Mouse (Mus musculus) liver, adult 2 months (tissue): ENCODE results near the gene Calhm4.

Experiments
- CTCF ChIP-seq: fragments of 200-500 bp; IDR thresholded peaks from 2 replicates; pipeline ENCODE4 v1.5.1; 2011; ENCODE audit warnings: low read depth, low read length, control low read depth
- POLR2A ChIP-seq: fragments of 200-500 bp; IDR thresholded peaks from 2 replicates; pipeline ENCODE4 v1.6.1; 2011; ENCODE audit warnings: low read length, control low read depth; ENCODE audit not compliant: insufficient read depth; ENCODE audit errors: extremely low read depth

- TF ChIP-seq CTCF (no peak), POLR2A (no peak)
These were observed 6.7 kb downstream of the Calhm4 start, which contains the start of gene Trappc3l for GRCm38 (mm10) chr10:34037401-34037800.
